Mouse (Mus musculus): ENCODE results near the gene Slc38a2. TPM values are rescaled to one million over a fixed set of nuclear protein-coding genes. Genes with fewer than 3 reads are reported as not detected.

Slc38a2 gene
- polyA plus RNA-seq, 1 experiment from 2014 or later, result 245 TPM

DNA sequence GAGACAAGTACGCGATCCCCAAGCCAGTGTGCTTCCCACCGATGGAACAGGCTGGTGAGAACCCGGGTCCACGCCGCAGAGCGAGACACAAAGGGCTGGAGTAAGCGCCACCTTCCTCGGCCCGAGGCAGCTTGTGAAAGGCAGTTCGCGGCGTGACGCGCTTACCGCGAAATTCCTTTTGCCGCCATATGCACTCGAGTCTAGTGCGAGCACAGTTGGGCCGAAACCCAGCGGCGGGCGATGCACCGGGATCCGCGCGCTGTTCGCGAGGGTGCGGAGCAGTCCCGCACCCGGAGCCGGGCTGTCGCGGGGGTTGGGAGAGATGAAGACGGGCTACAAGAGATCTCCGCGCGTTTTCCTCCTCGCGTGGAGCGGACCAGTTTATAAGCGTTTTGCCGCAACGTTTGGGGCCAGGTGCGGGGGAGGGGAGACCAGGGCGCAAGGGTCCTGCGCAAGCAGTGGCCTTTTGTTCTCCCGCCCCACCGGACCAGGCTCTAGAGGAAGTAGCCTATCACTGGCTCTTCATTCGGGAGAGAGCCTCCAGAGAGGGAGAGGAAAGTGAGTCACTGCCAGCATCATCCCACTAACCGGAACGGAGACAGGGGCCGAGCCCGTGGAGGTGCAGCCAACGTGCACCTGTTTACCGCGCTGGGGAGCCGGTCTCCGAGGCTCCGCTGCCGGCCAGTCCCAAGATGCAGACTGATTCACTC is 58.3 kb downstream of the Slc38a2 start:
- ATAC-seq (ENCODE audit: insufficient number of reproducible peaks, low FRiP score, low TSS enrichment, low read depth), result peak; percentile 60; the same call in 1 of the 2 replicates
- H3K36me3 ChIP-seq (ENCODE audit: control insufficient read depth, insufficient read depth, low read length), result peaks cover 8% of the 10 kb centered on the region; the same call in 1 of the 2 replicates
- H3K4me1 ChIP-seq (ENCODE audit: control insufficient read depth, insufficient read depth, low read length), result peaks cover 19% of the 10 kb centered on the region; the same call in 1 of the 2 replicates
- peak overlapping the region; percentile 75 for H3K4me2 ChIP-seq (ENCODE audit: low read depth, severe bottlenecking)
- peak overlapping the region; percentile 99 for H3K9ac ChIP-seq (ENCODE audit: low read length)
- peak overlapping the region; percentile 88 for H3K4me3 ChIP-seq (ENCODE audit: low read depth, low read length)
- under 1% methylated on average over 63 of the region's 63 CpGs for WGBS
- peak; percentile 85 for DNase-seq (ENCODE audit: low spot score)
- no peaks in the 10 kb centered on the region for H3K9me3 ChIP-seq (ENCODE audit: control insufficient read depth, low read length)
- H3K27ac ChIP-seq (replicated peaks; ENCODE audit: low read depth, low read length), result peak overlapping the region; percentile 98
- H3K27me3 ChIP-seq (ENCODE audit: control insufficient read depth, insufficient read depth, low read length), result no peaks in the 10 kb centered on the region

DNA sequence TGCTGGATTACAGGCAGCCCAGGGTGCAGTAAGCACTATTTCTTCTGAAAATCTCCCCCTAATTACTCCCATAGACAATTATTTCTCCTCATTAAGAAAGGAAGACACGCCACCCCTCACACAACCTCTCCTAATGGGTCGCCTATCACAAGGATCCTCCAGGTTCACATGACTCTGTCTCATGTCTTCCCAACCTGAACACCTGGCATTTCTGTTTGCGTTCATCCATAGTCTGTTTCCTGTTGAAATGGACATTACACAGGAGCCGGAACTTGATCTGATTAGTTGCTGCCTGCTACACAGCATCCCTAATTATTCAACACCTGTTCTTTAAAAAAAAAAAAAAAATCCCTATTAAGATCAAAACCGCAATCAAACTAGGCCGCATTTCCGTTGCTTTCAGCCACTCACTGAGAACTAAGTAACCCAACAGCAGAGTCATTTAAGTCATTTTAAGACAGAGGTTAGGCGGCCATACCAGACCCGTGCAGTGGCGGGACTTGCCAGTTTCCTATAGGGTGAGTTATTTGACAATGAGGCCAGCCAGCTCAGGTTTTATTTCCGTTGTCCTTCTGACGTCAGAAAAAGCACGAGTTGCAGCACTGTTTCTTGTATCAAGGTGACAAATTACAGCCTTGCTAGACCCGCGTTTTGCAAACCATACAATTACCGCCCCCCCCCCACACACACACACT is 59.1 kb downstream of the Slc38a2 start:
- Histone ChIP-seq H3K36me3 (ENCODE audit: control insufficient read depth, insufficient read depth, low read length) (peaks cover 12% of the 10 kb centered on the region), H3K9me3 (ENCODE audit: control insufficient read depth, low read length) (no peaks in the 10 kb centered on the region), H3K4me3 (ENCODE audit: low read depth, low read length) (peak overlapping the region; percentile 88), H3K27me3 (ENCODE audit: control insufficient read depth, insufficient read depth, low read length) (no peaks in the 10 kb centered on the region), H3K4me1 (ENCODE audit: control insufficient read depth, insufficient read depth, low read length) (peaks cover 19% of the 10 kb centered on the region; the same call in 1 of the 2 replicates), H3K27ac (replicated peaks; ENCODE audit: low read depth, low read length) (peak overlapping the region; percentile 98), H3K9ac (ENCODE audit: low read length) (peak overlapping the region; percentile 99), H3K4me2 (ENCODE audit: low read depth, severe bottlenecking) (peak overlapping the region; percentile 75)
- 4% methylated on average over 16 of the region's 16 CpGs for WGBS
- ATAC-seq (ENCODE audit: insufficient number of reproducible peaks, low FRiP score, low TSS enrichment, low read depth) (no peak), DNase-seq (ENCODE audit: low spot score) (peak; percentile 77)

DNA sequence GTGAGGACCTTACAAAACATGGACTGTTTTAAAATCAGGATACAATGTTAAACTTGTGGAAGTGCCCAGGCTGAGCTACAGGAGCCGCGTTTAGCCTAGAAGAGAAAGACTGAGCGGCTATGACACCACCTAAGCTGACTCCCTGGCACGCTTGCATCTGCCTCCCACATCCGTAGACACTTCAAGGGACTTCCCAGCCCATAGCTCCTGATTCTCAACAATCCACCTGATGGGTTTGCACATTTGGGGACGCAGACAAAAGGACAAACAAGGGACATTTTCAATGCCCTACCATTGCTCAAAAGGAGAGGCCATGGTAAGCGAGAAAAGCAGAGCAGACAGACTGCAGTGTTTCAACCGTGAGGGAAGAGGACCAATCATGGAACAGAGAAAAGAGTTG is 59.9 kb downstream of the Slc38a2 start:
- no peak for DNase-seq (ENCODE audit: low spot score)
- ATAC-seq (ENCODE audit: insufficient number of reproducible peaks, low FRiP score, low TSS enrichment, low read depth), result no peak
- peak overlapping the region; percentile 75 for H3K4me2 ChIP-seq (ENCODE audit: low read depth, severe bottlenecking)
- WGBS, result 80% methylated on average over 8 of the region's 8 CpGs
- peaks cover 19% of the 10 kb centered on the region; the same call in 1 of the 2 replicates for H3K4me1 ChIP-seq (ENCODE audit: control insufficient read depth, insufficient read depth, low read length)
- H3K36me3 ChIP-seq (ENCODE audit: control insufficient read depth, insufficient read depth, low read length), result peaks cover 18% of the 10 kb centered on the region
- H3K27ac ChIP-seq (replicated peaks; ENCODE audit: low read depth, low read length), result no peak overlapping the region
- H3K9ac ChIP-seq (ENCODE audit: low read length), result 0 out of 2 replicates have a peak overlapping the region, but pooled peaks have one; percentile 7
- no peaks in the 10 kb centered on the region for H3K9me3 ChIP-seq (ENCODE audit: control insufficient read depth, low read length)
- H3K27me3 ChIP-seq (ENCODE audit: control insufficient read depth, insufficient read depth, low read length), result no peaks in the 10 kb centered on the region
- H3K4me3 ChIP-seq (ENCODE audit: low read depth, low read length), result peak overlapping the region; percentile 88; the same call in 1 of the 2 replicates

DNA sequence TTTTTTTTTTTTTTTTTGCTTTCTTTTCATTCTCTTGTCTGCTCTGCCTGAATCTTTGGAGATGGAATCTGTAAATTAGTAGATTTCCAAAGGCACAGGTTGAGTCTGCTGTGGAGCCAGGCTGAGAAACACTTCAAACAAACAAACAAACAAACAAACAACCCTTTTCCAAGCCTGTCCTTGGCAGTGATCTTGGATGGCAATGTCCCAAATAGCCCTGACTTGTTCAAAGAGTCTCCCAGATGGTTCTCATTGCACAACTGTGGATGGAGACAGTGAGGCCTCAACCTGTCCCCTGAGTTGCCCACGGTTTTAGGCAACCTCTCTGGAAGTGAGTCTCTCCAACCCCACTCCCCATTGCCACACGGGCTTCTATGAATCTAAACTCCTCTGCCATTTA is 60.9 kb downstream of the Slc38a2 start:
- Histone ChIP-seq H3K4me3 (ENCODE audit: low read depth, low read length) (no peak overlapping the region), H3K27ac (replicated peaks; ENCODE audit: low read depth, low read length) (no peak overlapping the region), H3K9ac (ENCODE audit: low read length) (no peak overlapping the region), H3K4me2 (ENCODE audit: low read depth, severe bottlenecking) (no peak overlapping the region), H3K36me3 (ENCODE audit: control insufficient read depth, insufficient read depth, low read length) (peaks cover 23% of the 10 kb centered on the region), H3K27me3 (ENCODE audit: control insufficient read depth, insufficient read depth, low read length) (no peaks in the 10 kb centered on the region), H3K9me3 (ENCODE audit: control insufficient read depth, low read length) (no peaks in the 10 kb centered on the region), H3K4me1 (ENCODE audit: control insufficient read depth, insufficient read depth, low read length) (peaks cover 19% of the 10 kb centered on the region; the same call in 1 of the 2 replicates)
- DNase-seq (ENCODE audit: low spot score), result no peak
- 69% methylated on average over 2 of the region's 2 CpGs for WGBS
- ATAC-seq (ENCODE audit: insufficient number of reproducible peaks, low FRiP score, low TSS enrichment, low read depth), result no peak

DNA sequence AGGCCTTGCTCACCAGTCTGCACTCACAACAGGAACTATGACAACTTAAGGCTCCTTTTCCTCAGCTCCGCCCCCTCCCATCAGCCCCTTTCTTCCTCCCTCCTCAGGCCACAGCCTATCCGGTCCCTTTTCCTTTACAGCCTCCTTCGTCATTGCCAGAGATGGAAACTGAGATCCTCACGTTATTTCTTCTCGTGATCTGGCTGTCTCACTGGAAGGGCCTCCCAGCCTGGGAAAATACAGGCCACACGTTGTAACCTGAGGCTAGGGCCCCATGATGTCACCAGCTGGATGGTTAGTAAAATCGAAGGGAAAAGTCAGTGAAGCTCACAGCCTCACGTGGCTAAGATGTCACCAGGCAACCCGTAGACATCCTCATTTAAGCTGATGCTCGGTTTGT is 61.4 kb downstream of the Slc38a2 start:
- DNase-seq (ENCODE audit: low spot score), result no peak
- 59% methylated on average over 10 of the region's 10 CpGs for WGBS
- H3K9ac ChIP-seq (ENCODE audit: low read length), result no peak overlapping the region
- H3K4me2 ChIP-seq (ENCODE audit: low read depth, severe bottlenecking), result no peak overlapping the region
- no peak overlapping the region for H3K27ac ChIP-seq (replicated peaks; ENCODE audit: low read depth, low read length)
- H3K9me3 ChIP-seq (ENCODE audit: control insufficient read depth, low read length), result no peaks in the 10 kb centered on the region
- peaks cover 25% of the 10 kb centered on the region for H3K36me3 ChIP-seq (ENCODE audit: control insufficient read depth, insufficient read depth, low read length)
- H3K4me1 ChIP-seq (ENCODE audit: control insufficient read depth, insufficient read depth, low read length), result peaks cover 19% of the 10 kb centered on the region; the same call in 1 of the 2 replicates
- ATAC-seq (ENCODE audit: insufficient number of reproducible peaks, low FRiP score, low TSS enrichment, low read depth), result no peak
- no peaks in the 10 kb centered on the region for H3K27me3 ChIP-seq (ENCODE audit: control insufficient read depth, insufficient read depth, low read length)
- no peak overlapping the region for H3K4me3 ChIP-seq (ENCODE audit: low read depth, low read length)

Other genes starting within 250 kb of the Slc38a2 start
- gene Scaf11, start 238.9 kb downstream of the Slc38a2 start, polyA plus RNA-seq (2014; fragmentation: Nextera tagmentation; extraction: Ambion mirVana), result 138 and 149 TPM in 2 replicates
- 132 and 143 TPM in 2 replicates for gene Slc38a1, start 56.8 kb downstream of the Slc38a2 start, polyA plus RNA-seq (2014; fragmentation: Nextera tagmentation; extraction: Ambion mirVana)

Measured in limb, embryonic 11.5 days (tissue).